Mouse (Mus musculus): ENCODE data around the gene Tmem221. TPM values are rescaled to one million over a fixed set of nuclear protein-coding genes. Genes with fewer than 3 reads are reported as not detected.

The Tmem221 gene
- polyA plus RNA-seq, 1 experiment = 0.19 TPM

DNA sequence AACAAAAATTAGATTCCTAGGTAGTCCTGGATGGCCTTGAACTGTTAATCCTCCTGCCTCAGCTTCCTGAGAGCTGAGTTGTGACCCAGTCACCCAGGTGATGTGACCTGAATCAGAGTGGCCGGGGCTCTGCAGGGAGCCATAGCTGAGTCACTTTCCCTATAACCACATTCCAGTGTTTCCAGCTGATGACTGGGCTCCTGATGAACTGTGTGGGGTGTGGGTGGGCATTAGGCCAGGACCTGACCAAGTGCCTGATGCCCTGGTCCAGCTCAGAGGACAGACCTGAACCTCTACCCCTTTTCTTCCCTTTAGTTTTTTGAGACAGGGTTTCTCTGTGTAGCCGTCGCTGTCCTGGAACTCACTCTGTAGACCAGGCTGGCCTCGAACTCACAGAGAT lies 53.3 kb downstream of the Tmem221 start:
- no peak for TF ChIP-seq CTCF (IDR thresholded peaks at IDR 0.05; ENCODE audit: extremely low read depth, insufficient read depth, low read length)
- TF ChIP-seq POLR2A (IDR thresholded peaks at IDR 0.05; ENCODE audit: extremely low read depth, insufficient read depth, low read length) = no peak
- H3K4me1 ChIP-seq (ENCODE audit: control insufficient read depth, insufficient read depth, low read length) = no peaks in the 10 kb centered on the region
- no peak overlapping the region for H3K27ac ChIP-seq (ENCODE audit: insufficient read depth, low read length)
- H3K4me3 ChIP-seq (ENCODE audit: insufficient read depth, low read length) = no peak overlapping the region

DNA sequence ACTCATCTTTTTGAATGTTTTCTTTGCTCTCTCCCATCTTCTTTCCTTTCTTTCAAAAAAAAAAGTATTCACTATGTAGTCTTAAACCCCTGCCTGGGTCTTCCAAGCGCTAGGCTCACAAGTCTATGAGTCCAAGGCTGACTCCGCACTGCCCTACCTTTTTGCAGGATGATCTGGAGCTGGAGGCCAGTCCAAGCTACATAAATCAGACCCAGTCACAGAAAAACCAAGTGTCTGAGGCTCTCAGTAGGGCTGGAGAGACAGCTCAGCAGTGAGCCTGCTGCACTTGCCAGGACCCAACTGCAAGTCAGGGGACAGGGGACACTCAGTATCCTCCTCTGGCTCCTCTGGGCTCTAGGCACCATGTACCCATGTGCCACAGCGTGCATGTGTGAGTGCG lies 54.3 kb downstream of the Tmem221 start:
- Histone ChIP-seq H3K4me3 (ENCODE audit: insufficient read depth, low read length) (no peak overlapping the region), H3K27ac (ENCODE audit: insufficient read depth, low read length) (no peak overlapping the region), H3K4me1 (ENCODE audit: control insufficient read depth, insufficient read depth, low read length) (no peaks in the 10 kb centered on the region)
- no peak for TF ChIP-seq CTCF (IDR thresholded peaks at IDR 0.05; ENCODE audit: extremely low read depth, insufficient read depth, low read length)
- no peak for TF ChIP-seq POLR2A (IDR thresholded peaks at IDR 0.05; ENCODE audit: extremely low read depth, insufficient read depth, low read length)

Other genes starting within 250 kb of the Tmem221 start
- 181 and 187 TPM in 2 replicates for gene Use1, start 192.0 kb downstream of the Tmem221 start, polyA plus RNA-seq (2012; rRNA removed)
- 13.5 and 13.6 TPM in 2 replicates for gene Ocel1, start 187.6 kb downstream of the Tmem221 start, polyA plus RNA-seq (2012; rRNA removed)
- gene Nr2f6, start 176.9 kb downstream of the Tmem221 start, polyA plus RNA-seq (2012; rRNA removed) = 38.9 and 40.8 TPM in 2 replicates
- gene Ushbp1, start 163.1 kb downstream of the Tmem221 start, polyA plus RNA-seq (2012; rRNA removed) = 9.0 and 10.9 TPM in 2 replicates
- gene Babam1, start 162.0 kb downstream of the Tmem221 start, polyA plus RNA-seq (2012; rRNA removed) = 132 and 137 TPM in 2 replicates
- 0.45 and 0.96 TPM in 2 replicates for gene Ankle1, start 152.9 kb downstream of the Tmem221 start, polyA plus RNA-seq (2012; rRNA removed)
- gene Abhd8, start 95.2 kb downstream of the Tmem221 start, polyA plus RNA-seq (2012; rRNA removed) = 475 and 506 TPM in 2 replicates
- gene Mrpl34, start 93.9 kb downstream of the Tmem221 start, polyA plus RNA-seq (2012; rRNA removed) = 47.8 and 50.0 TPM in 2 replicates
- gene Dda1, start 89.7 kb downstream of the Tmem221 start, polyA plus RNA-seq (2012; rRNA removed) = 115 and 126 TPM in 2 replicates
- gene Ano8, start 72.9 kb downstream of the Tmem221 start, polyA plus RNA-seq (2012; rRNA removed) = 69.2 and 75.1 TPM in 2 replicates
- 35.0 and 37.4 TPM in 2 replicates for gene Gtpbp3, start 70.8 kb downstream of the Tmem221 start, polyA plus RNA-seq (2012; rRNA removed)
- gene Plvap, start 47.1 kb downstream of the Tmem221 start, polyA plus RNA-seq (2012; rRNA removed) = 11.0 and 11.9 TPM in 2 replicates
- gene Ccdc194, start 33.2 kb downstream of the Tmem221 start, polyA plus RNA-seq (2012; rRNA removed) = not detected in 2 replicates
- 20.0 and 20.5 TPM in 2 replicates for gene Bst2, start 21.4 kb downstream of the Tmem221 start, polyA plus RNA-seq (2012; rRNA removed)
- gene Mvb12a, start 15.9 kb downstream of the Tmem221 start, polyA plus RNA-seq (2012; rRNA removed) = 95.4 and 100 TPM in 2 replicates
- 0.04 and 0.08 TPM in 2 replicates for gene Nxnl1, start 7.7 kb upstream of the Tmem221 start, polyA plus RNA-seq (2012; rRNA removed)
- 146 and 167 TPM in 2 replicates for gene Slc27a1, start 10.0 kb upstream of the Tmem221 start, polyA plus RNA-seq (2012; rRNA removed)
- gene Pgls, start 33.3 kb upstream of the Tmem221 start, polyA plus RNA-seq (2012; rRNA removed) = 34.3 and 35.4 TPM in 2 replicates
- gene Fam129c, start 38.8 kb upstream of the Tmem221 start, polyA plus RNA-seq (2012; rRNA removed) = 2.8 and 3.4 TPM in 2 replicates
- 100 and 104 TPM in 2 replicates for gene Colgalt1, start 52.1 kb upstream of the Tmem221 start, polyA plus RNA-seq (2012; rRNA removed)
- 199 and 221 TPM in 2 replicates for gene Unc13a, start 112.9 kb upstream of the Tmem221 start, polyA plus RNA-seq (2012; rRNA removed)
- gene Jak3, start 117.4 kb upstream of the Tmem221 start, polyA plus RNA-seq (2012; rRNA removed) = 6.0 and 6.1 TPM in 2 replicates
- gene Insl3, start 130.3 kb upstream of the Tmem221 start, polyA plus RNA-seq (2012; rRNA removed) = 1.4 and 1.6 TPM in 2 replicates
- 0.74 and 0.86 TPM in 2 replicates for gene B3gnt3, start 142.9 kb upstream of the Tmem221 start, polyA plus RNA-seq (2012; rRNA removed)
- gene Fcho1, start 166.8 kb upstream of the Tmem221 start, polyA plus RNA-seq (2012; rRNA removed) = 218 and 247 TPM in 2 replicates